Mouse (Mus musculus): ENCODE measurements around the gene Zfp207. TPM values are rescaled to one million over a fixed set of nuclear protein-coding genes. Genes with fewer than 3 reads are reported as not detected.
A peak's percentile ranks its signal among the peaks of the same experiment; 100 is the strongest.
"Not testable (repeated sequence)": the region's sequence is repeated elsewhere in the genome, so short reads cannot be mapped to it uniquely, and the experiment has no call there.

Gene Zfp207
- polyA plus RNA-seq, 1 experiment = 54.4 TPM

- 3% methylated on average over 4 of the region's 4 CpGs for WGBS
- peak overlapping the region; percentile 39; the same call in 1 of the 2 replicates for H3K4me3 ChIP-seq (ENCODE audit: low read depth, low read length)
- no peak overlapping the region for H3K27ac ChIP-seq (ENCODE audit: insufficient read depth, low read depth, low read length)
- 0 out of 2 replicates have a peak, but pooled peaks cover 3% of the 10 kb centered on the region for H3K4me1 ChIP-seq (ENCODE audit: control insufficient read depth, insufficient read depth, insufficient read length, low read length)
- peaks cover 24% of the 10 kb centered on the region for H3K36me3 ChIP-seq (ENCODE audit: control insufficient read depth, insufficient read depth, low read length)
- no peaks in the 10 kb centered on the region for H3K27me3 ChIP-seq (ENCODE audit: control insufficient read depth, insufficient read depth, low read length)
- no peak for TF ChIP-seq CTCF (IDR thresholded peaks at IDR 0.05; ENCODE audit: extremely low read depth, insufficient read length, insufficient replicate concordance, low read depth, low read length)
- TF ChIP-seq POLR2A (IDR thresholded peaks at IDR 0.05; ENCODE audit: low read depth, low read length) = no peak
These were observed 2.0 kb downstream of the Zfp207 start for GRCm38 (mm10) chr11:80385055-80385454.

DNA sequence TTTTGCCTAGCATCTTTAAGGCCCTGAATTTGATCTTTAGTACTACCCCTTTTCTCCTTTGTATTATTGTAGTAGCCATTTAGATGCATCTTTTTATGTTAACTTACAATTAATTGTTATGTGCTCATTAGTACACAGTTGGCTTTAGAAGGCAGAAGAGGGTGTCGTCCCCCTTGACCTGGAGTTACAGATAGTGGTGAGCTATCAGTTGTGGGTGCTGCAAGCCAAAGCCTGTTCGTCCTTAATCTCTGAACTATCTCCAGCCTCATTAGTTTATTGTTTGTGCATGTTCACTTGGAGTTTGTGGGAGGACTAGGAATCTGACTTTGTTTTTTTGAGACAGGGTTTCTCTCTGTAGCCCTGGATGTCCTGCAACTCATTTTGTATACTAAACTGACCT, 3.7 kb downstream of the Zfp207 start:
- no peak overlapping the region for H3K27ac ChIP-seq (ENCODE audit: insufficient read depth, low read depth, low read length)
- H3K27me3 ChIP-seq (ENCODE audit: control insufficient read depth, insufficient read depth, low read length) = no peaks in the 10 kb centered on the region
- H3K4me3 ChIP-seq (ENCODE audit: low read depth, low read length) = no peak overlapping the region
- peaks cover 33% of the 10 kb centered on the region for H3K36me3 ChIP-seq (ENCODE audit: control insufficient read depth, insufficient read depth, low read length)
- WGBS = 15% methylated on average over 2 of the region's 2 CpGs
- H3K4me1 ChIP-seq (ENCODE audit: control insufficient read depth, insufficient read depth, insufficient read length, low read length) = 0 out of 2 replicates have a peak, but pooled peaks cover 3% of the 10 kb centered on the region
- TF ChIP-seq CTCF (IDR thresholded peaks at IDR 0.05; ENCODE audit: extremely low read depth, insufficient read length, insufficient replicate concordance, low read depth, low read length) = no peak
- no peak for TF ChIP-seq POLR2A (IDR thresholded peaks at IDR 0.05; ENCODE audit: low read depth, low read length)

- H3K27ac ChIP-seq (ENCODE audit: insufficient read depth, low read depth, low read length) = no peak overlapping the region
- H3K27me3 ChIP-seq (ENCODE audit: control insufficient read depth, insufficient read depth, low read length) = no peaks in the 10 kb centered on the region
- 84% methylated on average over 1 of the region's 1 CpGs for WGBS
- H3K4me3 ChIP-seq (ENCODE audit: low read depth, low read length) = no peak overlapping the region
- peaks cover 48% of the 10 kb centered on the region for H3K36me3 ChIP-seq (ENCODE audit: control insufficient read depth, insufficient read depth, low read length)
- TF ChIP-seq POLR2A (IDR thresholded peaks at IDR 0.05; ENCODE audit: low read depth, low read length) = no peak
- TF ChIP-seq CTCF (IDR thresholded peaks at IDR 0.05; ENCODE audit: extremely low read depth, insufficient read length, insufficient replicate concordance, low read depth, low read length) = no peak
- 0 out of 2 replicates have a peak, but pooled peaks cover 3% of the 10 kb centered on the region for H3K4me1 ChIP-seq (ENCODE audit: control insufficient read depth, insufficient read depth, insufficient read length, low read length)
These were observed 6.8 kb downstream of the Zfp207 start for GRCm38 (mm10) chr11:80389885-80390284.

DNA sequence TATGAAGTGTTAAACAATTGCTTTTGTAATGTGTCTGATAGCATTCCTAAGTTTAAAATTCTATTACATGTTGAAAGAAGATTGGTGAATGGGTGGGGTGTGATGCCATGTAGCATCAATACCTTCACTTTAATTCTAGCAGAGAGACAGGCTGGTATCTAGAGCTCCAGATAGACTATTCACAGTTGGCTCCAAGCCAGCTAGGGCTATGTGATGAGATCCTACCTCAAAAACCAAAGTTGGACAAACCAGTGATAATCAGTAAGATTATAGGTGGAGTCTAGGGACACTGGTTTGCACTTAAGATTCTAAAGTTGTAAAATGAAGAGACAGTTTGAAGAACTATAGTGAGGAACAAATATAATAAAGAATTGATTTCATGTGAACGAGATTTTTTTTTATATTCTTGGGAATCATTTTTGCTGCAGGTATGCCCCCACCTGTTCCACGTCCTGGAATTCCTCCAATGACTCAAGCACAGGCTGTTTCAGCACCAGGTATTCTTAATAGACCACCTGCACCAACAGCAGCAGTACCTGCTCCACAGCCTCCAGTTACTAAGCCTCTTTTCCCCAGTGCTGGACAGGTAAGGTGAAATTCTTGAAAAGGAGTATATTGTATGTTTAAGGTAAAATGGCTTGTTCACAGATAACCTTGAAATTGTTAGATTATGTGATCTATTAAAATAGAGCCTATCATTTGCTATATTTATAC, 8.5 kb downstream of the Zfp207 start:
- H3K4me1 ChIP-seq (ENCODE audit: control insufficient read depth, insufficient read depth, insufficient read length, low read length) = no peaks in the 10 kb centered on the region
- H3K36me3 ChIP-seq (ENCODE audit: control insufficient read depth, insufficient read depth, low read length) = peaks cover 56% of the 10 kb centered on the region
- no peak overlapping the region for H3K27ac ChIP-seq (ENCODE audit: insufficient read depth, low read depth, low read length)
- no peak overlapping the region for H3K4me3 ChIP-seq (ENCODE audit: low read depth, low read length)
- WGBS = 71% methylated on average over 2 of the region's 2 CpGs
- TF ChIP-seq POLR2A (IDR thresholded peaks at IDR 0.05; ENCODE audit: low read depth, low read length) (no peak), CTCF (IDR thresholded peaks at IDR 0.05; ENCODE audit: extremely low read depth, insufficient read length, insufficient replicate concordance, low read depth, low read length) (no peak)
- no peaks in the 10 kb centered on the region for H3K27me3 ChIP-seq (ENCODE audit: control insufficient read depth, insufficient read depth, low read length)

DNA sequence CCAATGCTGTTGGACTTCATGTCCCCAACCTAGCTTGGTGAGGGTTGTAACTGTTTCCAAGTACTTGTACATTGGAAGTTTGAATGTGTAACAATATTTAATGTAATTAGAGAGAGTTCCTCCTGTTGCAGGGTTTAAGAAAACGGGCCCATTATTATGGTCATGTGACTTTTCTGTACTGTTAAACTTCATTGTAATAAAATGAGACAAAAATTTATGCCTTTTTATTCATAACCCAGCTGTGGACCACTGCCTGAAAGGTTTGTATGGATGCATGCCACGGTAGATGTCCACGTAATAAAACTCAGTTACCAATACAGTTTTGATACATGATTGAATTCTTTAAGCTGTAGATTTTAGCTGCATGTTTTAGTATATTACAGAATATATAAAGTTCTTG, 12.9 kb downstream of the Zfp207 start:
- Histone ChIP-seq H3K4me1 (ENCODE audit: control insufficient read depth, insufficient read depth, insufficient read length, low read length) (no peaks in the 10 kb centered on the region), H3K4me3 (ENCODE audit: low read depth, low read length) (no peak overlapping the region), H3K27ac (ENCODE audit: insufficient read depth, low read depth, low read length) (no peak overlapping the region), H3K27me3 (ENCODE audit: control insufficient read depth, insufficient read depth, low read length) (no peaks in the 10 kb centered on the region), H3K36me3 (ENCODE audit: control insufficient read depth, insufficient read depth, low read length) (peaks cover 61% of the 10 kb centered on the region)
- TF ChIP-seq CTCF (IDR thresholded peaks at IDR 0.05; ENCODE audit: extremely low read depth, insufficient read length, insufficient replicate concordance, low read depth, low read length) = no peak
- TF ChIP-seq POLR2A (IDR thresholded peaks at IDR 0.05; ENCODE audit: low read depth, low read length) = no peak
- WGBS = 82% methylated on average over 3 of the region's 3 CpGs

DNA sequence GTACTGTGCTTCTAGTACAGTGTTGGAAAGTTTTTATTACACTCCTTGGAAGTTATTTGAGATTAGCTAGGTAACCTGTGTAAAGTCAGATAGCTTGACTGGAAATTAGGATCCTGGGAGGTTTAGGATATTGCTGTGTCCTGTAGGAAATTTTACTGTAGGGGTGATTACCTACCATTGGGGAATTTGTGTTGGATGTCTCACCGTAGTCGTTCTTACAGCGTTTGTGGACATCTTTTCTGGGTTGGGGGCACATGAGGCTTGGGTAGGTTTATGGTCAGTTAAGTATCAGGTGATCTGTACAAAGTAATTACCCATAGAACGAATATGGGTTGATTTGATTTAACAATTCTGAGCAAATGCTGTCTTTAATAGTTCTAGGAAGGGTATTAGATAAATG, 13.5 kb downstream of the Zfp207 start:
- Histone ChIP-seq H3K36me3 (ENCODE audit: control insufficient read depth, insufficient read depth, low read length) (peaks cover 60% of the 10 kb centered on the region), H3K27ac (ENCODE audit: insufficient read depth, low read depth, low read length) (no peak overlapping the region), H3K27me3 (ENCODE audit: control insufficient read depth, insufficient read depth, low read length) (no peaks in the 10 kb centered on the region), H3K4me1 (ENCODE audit: control insufficient read depth, insufficient read depth, insufficient read length, low read length) (no peaks in the 10 kb centered on the region), H3K4me3 (ENCODE audit: low read depth, low read length) (no peak overlapping the region)
- whole genome bisulfite sequencing = 77% methylated on average over 4 of the region's 4 CpGs
- no peak for TF ChIP-seq POLR2A (IDR thresholded peaks at IDR 0.05; ENCODE audit: low read depth, low read length)
- TF ChIP-seq CTCF (IDR thresholded peaks at IDR 0.05; ENCODE audit: extremely low read depth, insufficient read length, insufficient replicate concordance, low read depth, low read length) = no peak

- WGBS = 93% methylated on average over 6 of the region's 6 CpGs
These were observed 24.8 kb downstream of the Zfp207 start for GRCm38 (mm10) chr11:80407878-80408277.

More at GRCm38 (mm10) chr11:80407878-80408277, 24.8 kb downstream of the Zfp207 start:
- H3K36me3 ChIP-seq (ENCODE audit: control insufficient read depth, insufficient read depth, low read length) = peaks cover 34% of the 10 kb centered on the region
- H3K27ac ChIP-seq (ENCODE audit: insufficient read depth, low read depth, low read length); H3K27me3 ChIP-seq (ENCODE audit: control insufficient read depth, insufficient read depth, low read length); H3K4me3 ChIP-seq (ENCODE audit: low read depth, low read length); H3K4me1 ChIP-seq (ENCODE audit: control insufficient read depth, insufficient read depth, insufficient read length, low read length): not testable (repeated sequence)
